In the genomic region with DNA sequence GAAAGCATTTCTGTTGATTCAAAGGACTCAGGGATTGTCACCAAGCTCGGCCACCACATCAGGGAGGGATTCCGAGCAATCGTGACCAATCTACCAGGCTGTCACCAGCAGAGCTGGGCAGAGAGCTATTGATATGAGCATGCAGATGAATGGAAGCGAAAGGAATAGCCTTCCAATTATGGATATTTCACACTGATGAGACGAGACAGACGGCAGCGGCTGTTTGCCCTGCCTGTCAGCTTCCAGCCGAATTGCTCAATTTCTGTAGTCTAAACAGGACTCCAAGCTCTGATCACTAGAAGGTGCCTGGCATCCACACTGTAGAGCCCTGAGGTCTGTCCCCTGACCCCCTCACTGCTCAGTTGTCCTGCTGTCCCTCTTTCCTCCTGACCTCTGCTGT, we compare ENCODE assay signal across 28 mouse cellular contexts.
DNase-seq lines count a peak whose midpoint lies in the region; ATAC-seq lines count a peak whose summit lies in the region.
"Had no signal": no experiment of that assay in that cellular context is flagged by ENCODE, and none has a peak within 500 bp of the region (broad histone marks: within the 10 kb centered on the region; RNA-seq: fewer than 3 reads in every experiment).

No protein-coding gene starts in this region.

- no peaks in the 10 kb centered on the region for H3K36me3 ChIP-seq in forebrain, embryonic 13.5 days (ENCODE audit: poor library complexity, severe bottlenecking)
- H3K36me3 ChIP-seq: embryonic facial prominence, embryonic 10.5 days; forebrain, embryonic 12.5 days; G1E had no signal

- H3K27ac ChIP-seq in forebrain, embryonic 13.5 days: no peak overlapping the region
- H3K27ac ChIP-seq: embryonic facial prominence, embryonic 10.5 days; embryonic facial prominence, embryonic 13.5 days; forebrain, embryonic 12.5 days; heart, adult 2 months; heart, embryonic 10.5 days; heart, embryonic 13.5 days; hindbrain, embryonic 14.5 days; hindbrain, postnatal 0 days had no signal

- ATAC-seq in forebrain, embryonic 13.5 days: no peak
- ATAC-seq: forebrain, embryonic 16.5 days; hindbrain, postnatal 0 days had no signal

- H3K9me3 ChIP-seq in forebrain, embryonic 13.5 days (replicated peaks): no peaks in the 10 kb centered on the region
- H3K9me3 ChIP-seq: embryonic facial prominence, embryonic 10.5 days; embryonic facial prominence, embryonic 13.5 days; forebrain, embryonic 12.5 days; heart, embryonic 10.5 days; heart, embryonic 13.5 days had no signal

- H3K4me2 ChIP-seq in forebrain, embryonic 13.5 days: no peak overlapping the region
- H3K4me2 ChIP-seq: embryonic facial prominence, embryonic 13.5 days; forebrain, embryonic 12.5 days; heart, embryonic 13.5 days; hindbrain, embryonic 14.5 days had no signal

- 70% methylated on average over 8 of the region's 8 CpGs for WGBS in forebrain, embryonic 13.5 days

- no peak overlapping the region for H3K9ac ChIP-seq in forebrain, embryonic 13.5 days
- H3K9ac ChIP-seq: embryonic facial prominence, embryonic 13.5 days; forebrain, embryonic 12.5 days; heart, embryonic 13.5 days; hindbrain, embryonic 14.5 days had no signal

- intact Hi-C loops in left cerebral cortex, postnatal 36 days (cut with DNase I): no loop called here

- H3K4me1 ChIP-seq in forebrain, embryonic 13.5 days: no peaks in the 10 kb centered on the region
- H3K4me1 ChIP-seq: embryonic facial prominence, embryonic 13.5 days; forebrain, embryonic 12.5 days had no signal

- DNase-seq in layer of hippocampus, postnatal 10 days (ENCODE audit: low spot score in 2 of 2): peak; percentile 7 to 18
- DNase-seq in layer of hippocampus, adult 8-10 months (ENCODE audit: low spot score in 2 of 2): no peak
- peak; percentile 69 for DNase-seq in Muller cell, postnatal 12 days (ENCODE audit: inconsistent ontology term)
- DNase-seq in lung, postnatal 36 days: peak; percentile 22
- DNase-seq in left cerebral cortex, postnatal 36 days (ENCODE audit: low spot score in 2 of 2): no peak
- DNase-seq: adrenal gland, adult 8-10 months; adrenal gland, postnatal 25 days; cerebellum, adult 11-12 months; cerebellum, adult 8-10 months; cerebellum, postnatal 10 days; cerebellum, postnatal 36 days; embryo, embryonic 11 days; gastrocnemius, postnatal 10 days; gastrocnemius, postnatal 36 days; heart, adult 2 months; heart, postnatal 14 days; heart, postnatal 4 days had no signal

- no peak overlapping the region for H3K4me3 ChIP-seq in forebrain, embryonic 13.5 days
- H3K4me3 ChIP-seq: embryonic facial prominence, embryonic 10.5 days; embryonic facial prominence, embryonic 13.5 days; erythroblast, embryonic 14.5 days; forebrain, embryonic 12.5 days; heart, adult 2 months; heart, embryonic 10.5 days; heart, embryonic 13.5 days had no signal

- no peaks in the 10 kb centered on the region for H3K27me3 ChIP-seq in forebrain, embryonic 13.5 days
- H3K27me3 ChIP-seq: embryonic facial prominence, embryonic 13.5 days; forebrain, embryonic 12.5 days; heart, embryonic 13.5 days had no signal

Comparison
In these comparisons a context has a peak if more than half of its experiments do, and no peak if none do; other contexts are left out.
1. DNase-seq: peak in layer of hippocampus, postnatal 10 days (2 of 2), Muller cell, postnatal 12 days (single experiment) and lung, postnatal 36 days (single experiment); none in layer of hippocampus, adult 8-10 months (0 of 2) and left cerebral cortex, postnatal 36 days (0 of 2).